Mouse (Mus musculus) lung, postnatal 14 days (tissue): ENCODE measurements around the gene Fut2.
A peak's percentile ranks its signal among the peaks of the same experiment; 100 is the strongest.
"Not testable (repeated sequence)": the region's sequence is repeated elsewhere in the genome, so short reads cannot be mapped to it uniquely, and the experiment has no call there.

Source experiments
- DNase-seq: peaks from one replicate; pipeline ENCODE4 v3.0.0; 2021

Fut2 gene

GRCm38 (mm10) chr7:45665303-45666138, 673 bp downstream of the Fut2 start:
- DNase-seq: no peak

- DNase-seq: not testable (repeated sequence)
Measured at GRCm38 (mm10) chr7:45661702-45662101, 4.5 kb downstream of the Fut2 start.

GRCm38 (mm10) chr7:45660746-45661478, 5.3 kb downstream of the Fut2 start:
- DNase-seq: no peak

- no peak for DNase-seq
Measured at GRCm38 (mm10) chr7:45654424-45655047, 11.7 kb downstream of the Fut2 start.

- DNase-seq: not testable (repeated sequence)
Measured at GRCm38 (mm10) chr7:45650484-45650883, 15.7 kb downstream of the Fut2 start.

- no peak for DNase-seq
Measured at GRCm38 (mm10) chr7:45649351-45649750, 16.8 kb downstream of the Fut2 start.

GRCm38 (mm10) chr7:45646671-45647070, 19.5 kb downstream of the Fut2 start:
- DNase-seq: no peak

- no peak for DNase-seq
Measured at GRCm38 (mm10) chr7:45645591-45645971, 20.6 kb downstream of the Fut2 start.

- DNase-seq: no peak
Measured at GRCm38 (mm10) chr7:45644872-45645590, 21.2 kb downstream of the Fut2 start.

GRCm38 (mm10) chr7:45644183-45644582, 22.0 kb downstream of the Fut2 start:
- no peak for DNase-seq

GRCm38 (mm10) chr7:45643441-45644178, 22.6 kb downstream of the Fut2 start:
- peak; percentile 92 for DNase-seq

- no peak for DNase-seq
Measured at GRCm38 (mm10) chr7:45642503-45643255, 23.5 kb downstream of the Fut2 start.

GRCm38 (mm10) chr7:45642083-45642482, 24.1 kb downstream of the Fut2 start:
- no peak for DNase-seq

- peak; percentile 43 for DNase-seq
Measured at GRCm38 (mm10) chr7:45641391-45642040, 24.7 kb downstream of the Fut2 start.

- DNase-seq: no peak
Measured at GRCm38 (mm10) chr7:45640191-45640957, 25.8 kb downstream of the Fut2 start.

- DNase-seq: no peak
Measured at GRCm38 (mm10) chr7:45639561-45640027, 26.6 kb downstream of the Fut2 start, which contains the start of gene Mamstr. Gene Mamstr, plus strand, starts transcription at chr7:45639977.

GRCm38 (mm10) chr7:45638623-45639401, 27.4 kb downstream of the Fut2 start:
- peak; percentile 88 for DNase-seq

- DNase-seq: no peak
Measured at GRCm38 (mm10) chr7:45637710-45638109, 28.5 kb downstream of the Fut2 start.
